Mouse (Mus musculus) kidney, embryonic 14.5 days (tissue): ENCODE data around the gene Arhgef11. TPM values are rescaled to one million over a fixed set of nuclear protein-coding genes. Genes with fewer than 3 reads are reported as not detected.

Experiments used
- microRNA-seq: library from miRNA; unstranded; fragments of <30 nt; microRNA quantifications from one replicate; pipeline ENCODE4, GENCODE M21; 2016
- polyA plus RNA-seq: library from polyadenylated mRNA; unstranded; fragments of >200 nt; fragmentation: Nextera tagmentation; extraction: Ambion mirVana; gene quantifications from 2 replicates; pipeline ENCODE4 v1.2.1, GENCODE M21; 2014

The Arhgef11 gene
- polyA plus RNA-seq, 1 experiment from 2014 or later, result 21.9 TPM

Small RNA genes within 50 kb of the gene (microRNA-seq; reads per million reads assigned to microRNA genes)
- gene Gm24109, result not detected

Other genes starting within 250 kb of the Arhgef11 start
- gene Fcrl1, start 241.2 kb upstream of the Arhgef11 start, polyA plus RNA-seq, result 0.20 and 0.54 TPM in 2 replicates
- gene Fcrl5, start 181.8 kb upstream of the Arhgef11 start, polyA plus RNA-seq, result not detected in 2 replicates
- gene Etv3, start 92.2 kb upstream of the Arhgef11 start, polyA plus RNA-seq, result 8.2 and 9.7 TPM in 2 replicates
- gene Lrrc71, start 131.1 kb downstream of the Arhgef11 start, polyA plus RNA-seq, result 0.87 and 0.89 TPM in 2 replicates
- gene Ntrk1, start 177.6 kb downstream of the Arhgef11 start, polyA plus RNA-seq, result 5.3 and 5.4 TPM in 2 replicates
- 0.95 and 0.97 TPM in 2 replicates for gene Insrr, start 179.4 kb downstream of the Arhgef11 start, polyA plus RNA-seq
- gene Pear1, start 206.7 kb downstream of the Arhgef11 start, polyA plus RNA-seq, result 25.3 and 41.0 TPM in 2 replicates
- gene Sh2d2a, start 229.2 kb downstream of the Arhgef11 start, polyA plus RNA-seq, result 0.22 TPM in 1 of 2 replicates, not detected in the other